Mouse (Mus musculus) WW6 (cell line): ENCODE results near the gene Serpinb9f.
"Not testable (repeated sequence)": the region's sequence is repeated elsewhere in the genome, so short reads cannot be mapped to it uniquely, and the experiment has no call there.

Experiments used
- DNase-seq: peaks from one replicate; pipeline ENCODE4 v3.0.0-alpha.2; 2013; ENCODE audit warnings: low read depth, low spot score

Gene Serpinb9f

DNA sequence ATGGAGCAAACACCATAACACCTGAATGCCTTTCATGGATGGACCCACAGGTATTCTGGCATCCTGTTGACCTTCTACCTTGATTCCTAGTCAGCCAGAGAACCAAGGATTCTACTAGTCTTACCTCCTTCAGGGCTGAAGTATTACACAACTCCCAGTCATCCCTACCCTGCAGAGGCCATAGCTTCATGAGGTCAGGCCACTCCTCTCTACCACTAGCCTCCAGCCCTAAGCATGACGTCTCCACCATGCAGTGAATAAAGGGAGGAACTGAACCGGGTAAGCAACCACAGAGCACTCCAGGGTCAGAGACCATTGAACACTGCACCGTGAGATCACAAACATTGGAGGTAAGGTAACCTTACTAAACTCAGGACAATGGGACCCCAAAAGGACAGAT is at the start of gene Serpinb9f:
Gene Serpinb9f, plus strand, starts transcription at position 301 of the 400 bp plus-strand sequence.
- DNase-seq, result not testable (repeated sequence)

- DNase-seq, result not testable (repeated sequence)
Observed at GRCm38 (mm10) chr13:33308631-33309030, 15.2 kb upstream of the Serpinb9f start.

- DNase-seq, result not testable (repeated sequence)
Observed at GRCm38 (mm10) chr13:33356666-33357065, 32.8 kb downstream of the Serpinb9f start.
